Mouse (Mus musculus): ENCODE results near the gene Wasf2.

Gene Wasf2

DNA sequence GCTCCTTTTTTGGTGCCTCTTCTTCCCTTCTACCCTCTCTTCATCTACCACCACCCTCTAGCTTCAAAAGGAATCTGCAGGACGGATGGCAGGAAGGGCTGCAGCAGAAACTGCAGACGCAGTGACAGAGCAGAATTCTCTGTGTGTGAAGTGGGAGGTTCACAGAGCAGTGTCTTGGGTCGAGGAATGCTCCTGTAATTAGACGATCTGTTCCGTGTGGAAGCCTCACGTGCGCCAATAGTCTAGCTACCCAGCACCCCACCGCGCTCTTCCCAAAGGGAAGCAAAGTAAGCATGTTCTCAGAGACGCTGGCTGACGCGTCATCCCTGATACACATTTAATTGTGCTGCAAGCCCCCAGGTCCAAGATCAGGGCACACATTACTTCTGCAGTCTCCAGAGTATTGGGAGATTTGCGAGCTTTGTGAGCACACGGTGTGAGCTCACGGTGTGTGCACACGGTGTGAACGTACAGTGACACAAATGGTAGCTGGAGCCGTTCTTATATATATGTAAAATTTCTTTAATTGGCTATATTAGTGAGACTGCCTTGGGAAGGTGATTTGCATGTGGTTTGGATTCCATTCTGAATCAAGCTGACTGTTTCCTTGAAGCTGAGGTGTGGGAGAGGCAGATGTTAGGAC is 46.6 kb downstream of the Wasf2 start:
- peak; percentile 36 to 52 for DNase-seq

DNA sequence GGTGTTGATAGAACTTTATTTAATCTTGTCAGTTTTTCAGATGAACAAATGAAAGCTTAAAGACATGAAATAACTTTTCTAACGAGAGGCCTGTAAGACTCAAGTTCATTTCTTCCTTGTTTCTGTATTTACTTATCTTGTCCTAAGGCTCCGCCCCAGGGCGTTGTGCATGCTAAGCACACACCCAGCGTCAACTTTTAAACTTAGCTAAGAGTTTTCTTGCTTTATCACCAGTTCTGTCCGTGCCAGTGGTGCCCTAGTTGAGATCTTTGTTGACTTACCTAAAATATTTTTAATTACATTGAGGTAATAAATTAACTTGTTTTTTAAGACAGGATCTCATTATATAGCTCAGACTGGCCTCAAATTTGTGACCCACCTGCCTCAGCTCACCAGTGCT is 48.0 kb downstream of the Wasf2 start:
- no peak for DNase-seq

DNA sequence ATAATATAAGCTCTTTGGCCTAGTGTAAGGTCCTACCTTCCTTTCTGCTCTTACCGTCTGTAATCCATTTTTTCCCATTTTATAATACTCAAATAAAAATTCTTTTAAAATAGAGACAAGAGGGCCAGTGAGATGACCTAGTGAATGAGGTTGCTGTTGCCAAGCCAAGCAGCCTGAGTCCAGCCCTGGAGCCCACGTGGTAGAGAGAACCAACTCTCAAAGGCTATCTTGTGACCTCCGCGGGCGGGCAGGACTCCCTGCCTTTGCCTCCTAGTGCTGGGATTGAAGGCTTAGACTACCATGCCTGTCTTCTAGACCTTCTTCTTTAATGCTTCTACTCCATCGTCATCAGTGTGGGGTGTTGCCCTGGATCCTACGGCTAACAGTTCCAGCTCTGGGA is 49.0 kb downstream of the Wasf2 start:
- no peak for DNase-seq

DNA sequence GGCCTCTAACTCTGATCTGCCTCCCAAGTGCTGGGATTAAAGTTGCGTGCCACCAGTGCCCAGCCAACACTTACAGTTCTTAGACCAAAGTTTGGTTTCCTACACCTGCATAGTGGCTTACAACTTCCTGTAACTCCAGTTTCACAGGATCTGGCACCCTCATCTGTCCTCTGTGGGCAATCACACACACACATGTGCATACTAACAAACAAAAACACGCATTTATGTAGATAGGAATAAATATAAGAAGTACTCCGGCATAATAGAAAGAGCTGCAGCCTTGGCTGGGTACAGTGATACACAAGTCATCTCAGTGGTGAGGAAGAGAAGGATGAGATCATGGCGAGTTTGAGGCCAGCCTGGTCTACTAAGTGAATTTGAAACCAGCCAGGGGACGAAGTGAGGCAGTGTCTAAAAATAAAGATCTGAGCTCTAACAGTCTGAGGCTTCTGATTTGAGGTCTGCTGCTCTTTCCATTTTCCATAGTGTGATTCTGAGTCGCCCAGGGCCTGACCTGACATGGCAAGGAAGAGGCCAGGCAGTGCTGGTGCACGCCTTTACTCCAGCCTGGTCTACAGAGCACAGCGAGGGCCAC is 52.2 kb downstream of the Wasf2 start:
- no peak for DNase-seq

DNA sequence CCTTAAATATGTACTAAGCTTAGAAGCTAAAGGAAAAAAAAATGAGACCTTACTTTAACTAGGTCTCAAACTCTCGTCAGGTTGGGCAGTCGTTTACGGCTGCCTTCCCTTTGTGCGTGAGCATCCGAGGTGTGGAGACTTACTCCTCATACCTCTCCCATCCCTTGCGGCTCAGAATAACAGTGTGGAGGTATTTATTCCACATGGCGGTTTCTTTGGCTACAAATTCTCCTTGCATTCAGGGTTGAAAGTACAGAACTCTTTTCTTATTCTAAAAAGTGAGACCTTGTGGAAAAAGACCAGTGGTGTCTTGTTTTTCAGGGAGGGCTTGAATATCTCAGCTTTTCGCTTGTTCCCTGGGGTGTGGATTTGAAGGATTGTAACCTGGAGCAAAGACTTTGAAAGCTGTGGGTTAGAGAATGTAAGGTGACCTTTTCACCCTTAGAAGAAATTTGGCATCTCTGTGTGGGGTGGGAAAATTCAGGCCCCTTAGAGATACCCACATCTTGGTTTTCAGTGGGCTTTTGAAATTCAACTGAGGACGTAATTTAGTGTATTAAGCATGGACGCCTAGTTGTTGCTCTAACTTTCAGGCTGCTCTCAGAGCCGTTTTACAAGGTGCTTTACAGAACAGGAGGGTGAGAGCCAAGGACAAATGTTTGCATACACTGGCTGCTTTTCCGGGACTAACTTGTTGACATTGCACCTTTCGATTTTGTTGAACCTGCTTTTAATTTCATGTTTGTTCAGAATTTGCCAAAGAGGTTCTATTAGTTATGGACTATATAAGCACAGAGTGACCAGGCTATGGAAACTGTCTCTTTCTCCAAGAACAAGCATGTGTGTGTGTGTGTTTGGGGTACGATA is 54.0 kb downstream of the Wasf2 start:
- DNase-seq: no peak

DNA sequence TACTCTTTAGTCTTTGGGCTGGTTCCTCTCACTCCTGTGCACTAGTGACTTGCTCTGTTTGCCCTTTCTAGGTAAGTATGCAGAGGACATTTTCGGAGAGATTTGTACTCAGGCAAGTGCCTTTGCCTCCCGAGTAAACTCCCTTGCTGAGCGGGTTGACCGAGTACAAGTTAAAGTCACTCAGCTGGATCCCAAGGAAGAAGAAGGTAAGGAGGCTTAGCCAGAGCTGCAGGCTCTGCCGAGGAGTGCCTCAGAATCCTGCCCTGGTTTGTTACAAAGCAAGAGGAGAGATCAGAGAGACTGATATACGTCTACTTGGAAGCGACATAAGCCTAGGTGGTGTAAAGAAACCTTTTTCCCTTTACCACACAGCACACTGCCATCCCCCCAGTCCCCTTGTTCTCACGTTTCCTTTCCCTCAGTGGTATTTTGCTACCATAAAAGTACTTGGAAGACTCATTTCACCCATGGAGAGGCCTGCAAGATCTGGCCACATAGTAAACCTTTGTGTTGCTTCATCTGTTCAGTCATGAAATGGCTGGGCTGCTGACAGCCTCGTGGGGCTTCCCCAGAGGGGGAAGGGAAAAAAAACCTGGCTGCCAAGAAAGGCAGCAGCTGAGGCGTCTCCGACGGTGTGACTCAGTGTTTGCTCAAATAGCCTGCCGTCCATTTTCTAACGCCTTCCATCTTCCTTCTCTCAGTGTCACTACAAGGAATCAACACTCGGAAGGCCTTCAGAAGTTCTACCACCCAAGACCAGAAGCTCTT is 54.8 kb downstream of the Wasf2 start:
- no peak for DNase-seq

DNA sequence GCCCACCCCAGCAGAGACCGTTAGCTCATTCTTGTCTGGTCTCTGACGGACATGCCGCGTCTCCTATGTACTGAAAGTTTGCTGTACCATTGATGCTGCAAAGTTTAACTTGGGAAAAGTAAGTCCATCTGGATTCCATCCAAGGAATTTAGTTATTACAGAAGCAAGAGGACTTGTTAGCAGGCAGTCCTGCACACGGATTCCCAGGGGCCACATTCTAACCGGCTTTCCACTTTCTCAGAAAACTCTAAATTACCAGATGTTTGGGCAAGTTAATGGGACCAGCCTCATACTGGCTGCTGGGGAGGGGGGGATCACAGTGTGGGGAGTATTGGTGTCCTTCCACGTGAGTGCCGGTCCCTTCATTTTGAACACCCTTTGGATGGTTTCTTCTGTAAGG is 55.6 kb downstream of the Wasf2 start:
- no peak for DNase-seq

GRCm38 (mm10) chr4:133186856-133187255 is 56.6 kb downstream of the Wasf2 start:
- no peak for DNase-seq

DNA sequence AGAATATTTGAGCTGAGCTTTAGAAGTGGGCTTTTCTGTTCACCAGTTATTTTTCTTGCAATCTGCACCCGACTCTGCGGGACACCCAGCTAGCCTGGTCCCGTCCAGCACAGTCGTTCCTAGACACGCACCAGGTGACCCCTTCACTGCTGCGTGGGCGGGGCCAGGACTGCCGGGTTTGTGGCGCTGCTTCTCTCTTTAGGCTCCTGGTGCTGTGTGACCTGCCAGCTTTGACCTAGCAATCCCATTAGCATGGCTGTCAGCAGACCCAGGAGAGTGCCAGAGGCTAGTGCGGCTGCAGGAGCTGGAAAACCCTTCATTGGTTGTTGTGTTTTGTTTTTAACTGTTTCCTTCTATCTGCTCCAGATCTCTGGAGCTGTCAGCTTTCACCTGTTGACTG is 59.1 kb downstream of the Wasf2 start:
- DNase-seq: no peak

- DNase-seq: no peak
Observed at GRCm38 (mm10) chr4:133194482-133194881, 64.2 kb downstream of the Wasf2 start.

- no peak for DNase-seq
Observed at GRCm38 (mm10) chr4:133195014-133195413, 64.7 kb downstream of the Wasf2 start.

- no peak for DNase-seq
Observed at GRCm38 (mm10) chr4:133196136-133196535, 65.8 kb downstream of the Wasf2 start.

GRCm38 (mm10) chr4:133196852-133197251 is 66.5 kb downstream of the Wasf2 start:
- no peak for DNase-seq

GRCm38 (mm10) chr4:133197355-133197754 is 67.0 kb downstream of the Wasf2 start:
- DNase-seq: no peak

DNA sequence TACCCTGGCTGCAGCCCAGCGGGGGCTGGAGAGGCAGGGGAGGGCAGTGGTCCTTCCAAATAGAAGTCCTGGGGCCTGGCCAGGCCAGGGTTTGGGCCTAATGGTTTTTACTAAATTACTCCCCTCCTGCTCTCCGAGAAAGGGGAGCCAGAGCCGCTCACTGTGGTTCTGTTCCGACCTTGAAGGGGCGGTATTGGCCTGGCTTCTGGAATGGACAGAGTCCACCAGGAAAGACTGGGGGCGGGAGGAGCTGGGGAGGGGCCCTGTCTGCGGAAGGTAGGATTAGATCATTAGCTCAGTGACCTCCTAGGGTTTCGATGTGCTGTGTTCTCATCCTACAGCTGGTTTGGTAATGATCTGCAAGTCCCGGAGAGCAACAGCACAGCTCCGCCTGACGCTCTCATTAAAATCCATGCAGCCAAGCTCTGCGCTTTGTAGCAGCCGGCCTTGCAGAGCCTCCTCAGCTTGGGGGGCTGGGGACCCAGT is 67.5 kb downstream of the Wasf2 start:
- DNase-seq: peak; percentile 42 to 58

GRCm38 (mm10) chr4:133198337-133199180 is 68.3 kb downstream of the Wasf2 start:
- DNase-seq: peak; percentile 42 to 48

GRCm38 (mm10) chr4:133199743-133200142 is 69.4 kb downstream of the Wasf2 start:
- DNase-seq: no peak

GRCm38 (mm10) chr4:133200343-133200742 is 70.0 kb downstream of the Wasf2 start:
- peak; percentile 67 to 70 for DNase-seq

- peak; percentile 89 to 90 for DNase-seq
Observed at GRCm38 (mm10) chr4:133201006-133201771, 70.9 kb downstream of the Wasf2 start.

- no peak for DNase-seq
Observed at GRCm38 (mm10) chr4:133202254-133202653, 71.9 kb downstream of the Wasf2 start.

DNA sequence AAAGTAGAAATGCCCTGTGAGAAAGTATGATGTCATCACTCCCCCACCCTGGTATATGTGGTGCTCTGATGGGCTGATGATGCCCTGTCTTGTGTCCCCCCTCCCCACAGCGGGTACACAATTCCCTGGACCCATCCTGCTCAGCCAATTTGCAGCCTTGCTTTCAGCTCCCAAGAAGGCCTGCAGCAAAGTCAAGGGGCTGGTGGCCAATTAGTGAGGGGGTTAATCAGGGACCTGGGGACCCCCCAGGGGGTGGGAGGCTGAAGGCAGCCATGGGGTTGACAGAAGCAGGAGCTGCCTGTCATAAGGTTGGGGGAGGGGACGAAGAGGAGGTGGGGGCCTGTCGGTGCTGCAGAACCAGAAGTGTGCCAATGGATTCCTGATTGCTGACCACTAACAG is 73.3 kb downstream of the Wasf2 start:
- no peak for DNase-seq
